Mouse (Mus musculus): Measurements from ENCODE around the gene Meis1.
A peak's percentile ranks its signal among the peaks of the same experiment; 100 is the strongest.

Gene Meis1

DNA sequence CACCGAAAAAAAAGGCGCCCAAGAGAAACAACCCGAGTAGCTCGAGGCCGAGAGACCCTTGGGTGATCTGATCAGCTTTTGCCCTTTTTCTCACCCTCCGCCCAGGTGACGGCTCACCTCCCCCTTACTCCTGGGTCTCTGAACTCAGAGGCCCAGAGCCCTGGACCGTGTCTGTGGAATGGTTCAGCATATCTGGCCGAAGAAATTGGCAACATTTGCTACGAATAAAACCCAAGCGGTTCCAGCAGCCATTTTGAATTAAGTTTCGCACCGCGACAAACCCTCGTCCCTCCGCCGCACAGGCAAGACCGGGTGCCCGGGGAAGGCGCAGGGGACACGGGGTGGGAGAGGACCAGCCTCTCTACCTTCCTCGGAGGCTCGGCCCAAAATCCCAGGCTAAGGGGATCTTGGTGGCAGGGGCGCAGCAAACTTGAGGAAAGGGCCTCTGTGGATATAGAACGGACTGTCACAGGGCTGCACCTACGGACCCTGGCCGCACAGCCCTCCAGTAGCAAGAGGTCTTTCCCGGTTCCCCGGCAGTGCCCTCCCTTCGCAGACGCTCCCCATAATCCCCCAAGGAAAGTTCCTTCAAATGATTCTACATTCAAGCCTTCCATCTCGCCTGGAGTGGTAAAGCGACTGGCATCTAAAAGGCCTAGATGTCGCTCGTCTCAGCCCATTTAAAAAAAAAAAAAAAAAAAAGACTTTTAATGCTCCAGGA, 4.2 kb downstream of the Meis1 start:
- peak in 1 of 2 experiments; percentile 62 for DNase-seq

- DNase-seq = peak in 1 of 2 experiments; percentile 60
These were observed 4.7 kb downstream of the Meis1 start for GRCm38 (mm10) chr11:19014113-19014440.

DNA sequence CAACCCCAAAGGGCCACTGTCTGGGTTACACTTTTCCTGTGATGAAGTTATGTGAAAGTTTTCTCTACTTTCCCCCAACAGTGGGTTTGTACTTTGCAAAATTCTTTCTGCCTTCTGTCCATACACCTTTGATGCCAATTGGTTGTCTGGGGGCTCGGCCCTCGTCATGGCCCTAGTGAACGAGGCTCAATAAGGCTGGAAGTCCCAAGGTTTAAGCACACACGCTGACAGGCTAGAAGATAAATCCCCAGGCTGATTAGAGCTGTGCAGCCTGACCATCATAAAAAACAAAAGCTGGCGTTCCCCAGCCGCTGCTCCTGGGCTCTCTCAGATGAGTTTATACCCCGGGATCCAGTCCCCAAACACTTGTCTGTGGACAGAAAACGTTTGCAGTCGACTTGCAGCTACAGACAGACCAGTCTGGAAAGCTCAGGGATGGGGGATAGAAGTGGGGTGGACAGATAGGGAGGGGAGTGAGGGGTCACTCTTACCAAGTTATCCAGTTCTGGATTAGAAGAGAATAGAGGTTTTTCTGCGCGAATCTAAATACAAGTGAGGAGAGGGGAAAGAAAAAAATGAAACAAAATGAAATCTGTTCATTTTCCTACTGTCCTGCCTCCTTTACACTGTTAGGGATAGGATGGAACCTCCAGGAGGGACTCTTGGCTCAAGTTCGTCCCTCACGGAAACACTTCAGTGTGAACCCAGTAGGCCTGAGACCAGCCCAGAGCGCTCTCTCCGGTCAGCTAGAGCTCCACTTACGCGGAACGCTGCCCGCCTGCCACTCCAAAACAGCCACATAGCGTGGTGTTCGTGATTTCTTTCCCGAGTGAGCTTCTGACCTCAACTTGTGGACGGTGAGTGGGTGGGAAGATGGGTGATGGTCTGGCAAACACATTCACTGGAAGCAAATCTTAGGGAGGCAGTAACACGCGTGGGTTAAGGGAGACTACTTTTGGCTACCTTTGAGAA, 5.4 kb downstream of the Meis1 start:
- peak; percentile 57 to 73 for DNase-seq

GRCm38 (mm10) chr11:19012463-19013115, 6.2 kb downstream of the Meis1 start:
- DNase-seq = no peak

DNA sequence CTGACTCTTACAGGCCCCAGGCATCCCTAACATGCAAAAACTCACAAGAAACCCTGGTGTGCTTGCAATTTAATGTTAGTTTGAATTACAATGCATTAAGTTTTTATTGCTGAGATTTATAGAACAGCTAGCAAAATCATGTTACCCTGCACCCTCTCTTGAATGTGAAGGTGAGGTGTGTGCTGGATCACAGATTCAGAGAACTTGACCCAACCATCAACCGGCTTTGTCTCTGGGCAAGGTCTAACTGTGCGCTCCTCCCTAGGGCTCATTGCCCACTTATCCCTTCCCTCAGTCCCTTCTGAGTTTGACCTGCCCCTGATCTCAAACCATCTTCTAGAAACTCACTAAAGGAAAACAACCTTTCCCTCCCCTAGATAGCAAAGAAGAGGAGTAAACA, 6.8 kb downstream of the Meis1 start:
- DNase-seq = no peak

GRCm38 (mm10) chr11:19011108-19011805, 7.5 kb downstream of the Meis1 start:
- no peak for DNase-seq

- peak; percentile 59 to 63 for DNase-seq
These were observed 8.4 kb downstream of the Meis1 start for GRCm38 (mm10) chr11:19010396-19010811.

DNA sequence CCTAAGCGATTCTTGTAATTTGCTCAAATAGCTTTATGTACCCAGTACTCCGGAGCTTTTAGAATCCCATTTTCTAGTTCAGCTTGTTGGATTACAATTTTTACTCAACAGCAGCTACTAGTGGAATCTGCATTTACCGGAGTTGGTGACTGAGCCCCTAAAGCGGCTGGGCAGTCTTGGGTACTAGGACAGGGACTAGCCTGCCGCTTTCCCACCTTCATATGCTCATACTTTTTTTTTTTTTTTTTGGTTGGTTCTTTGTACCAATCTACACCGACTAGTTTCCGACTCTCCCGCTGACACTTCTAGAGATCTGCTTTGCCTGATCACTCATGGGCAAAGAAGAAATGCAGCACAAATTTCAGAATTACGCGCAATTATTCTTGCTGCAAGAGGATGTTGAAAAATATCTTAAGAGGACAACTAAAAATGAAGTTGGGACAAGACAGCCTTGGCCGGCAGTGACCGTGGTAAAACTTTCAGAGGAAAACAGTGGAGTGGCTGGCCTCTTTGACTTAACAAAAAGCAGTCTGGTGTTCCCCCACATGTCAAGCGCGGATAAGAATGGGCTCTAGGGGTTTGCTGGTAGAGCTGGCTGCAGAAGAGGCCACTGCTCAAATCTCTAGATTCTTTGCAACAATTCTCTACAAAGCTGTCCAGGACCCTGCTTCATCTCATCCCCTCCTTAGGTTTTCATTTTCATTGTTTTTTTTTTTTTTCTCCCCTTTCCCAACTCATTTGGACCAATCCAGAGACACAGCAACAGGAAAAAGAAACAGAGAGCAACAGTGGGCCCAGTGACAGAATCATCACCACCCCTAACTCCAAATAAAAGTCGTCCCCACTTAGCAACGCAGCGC, 9.0 kb downstream of the Meis1 start:
- no peak for DNase-seq

GRCm38 (mm10) chr11:19008610-19009384, 10.0 kb downstream of the Meis1 start:
- DNase-seq = peak in 1 of 2 experiments; percentile 27

DNA sequence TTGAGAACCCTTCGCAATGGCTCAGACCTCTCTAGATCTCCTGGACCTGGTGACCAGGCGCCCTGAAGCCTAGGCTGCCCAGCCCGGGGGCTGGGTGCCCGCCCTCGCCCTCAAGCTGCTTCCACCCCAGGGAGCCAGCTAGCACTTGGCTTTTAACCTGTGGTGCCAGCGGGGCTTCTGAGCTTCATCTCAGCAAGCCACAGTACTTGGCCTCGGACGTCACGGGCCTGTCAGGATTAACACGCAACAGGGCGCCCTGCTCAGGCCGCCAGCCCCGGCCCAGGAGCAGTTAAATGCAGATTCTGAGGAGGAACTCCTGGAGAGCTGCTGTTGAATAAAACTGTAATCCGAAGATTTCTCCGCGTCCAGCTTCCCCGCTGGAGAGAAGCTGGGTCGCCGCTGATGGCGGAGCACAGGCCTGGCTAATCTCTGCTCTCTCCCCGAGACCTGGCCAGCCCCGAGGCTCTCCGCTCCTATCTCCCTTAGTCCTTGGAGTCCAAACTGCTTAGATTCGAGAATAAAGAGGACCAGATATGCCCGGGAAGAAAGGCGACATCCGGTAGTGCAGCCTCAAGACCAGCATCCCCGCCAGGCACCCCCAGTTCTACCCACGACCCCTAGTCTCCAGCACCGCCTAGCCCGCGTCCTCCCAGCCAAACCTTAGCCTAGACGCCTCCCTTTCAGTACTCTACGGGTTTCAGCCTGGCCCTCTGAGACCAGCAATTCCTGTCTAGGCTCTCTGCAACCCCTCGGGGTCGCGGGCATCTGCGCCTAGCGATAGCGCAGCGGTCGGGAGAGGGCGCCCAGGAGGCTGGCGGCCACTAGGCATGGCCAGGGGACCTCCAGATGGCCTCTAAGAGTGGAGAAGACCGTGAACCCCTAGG, 11.0 kb downstream of the Meis1 start:
- peak; percentile 73 to 79 for DNase-seq

GRCm38 (mm10) chr11:19007068-19007467, 11.7 kb downstream of the Meis1 start:
- no peak for DNase-seq

- DNase-seq = peak in 1 of 2 experiments; percentile 3
These were observed 12.7 kb downstream of the Meis1 start for GRCm38 (mm10) chr11:19005913-19006693.

- DNase-seq = no peak
These were observed 13.5 kb downstream of the Meis1 start for GRCm38 (mm10) chr11:19005007-19005912.

DNA sequence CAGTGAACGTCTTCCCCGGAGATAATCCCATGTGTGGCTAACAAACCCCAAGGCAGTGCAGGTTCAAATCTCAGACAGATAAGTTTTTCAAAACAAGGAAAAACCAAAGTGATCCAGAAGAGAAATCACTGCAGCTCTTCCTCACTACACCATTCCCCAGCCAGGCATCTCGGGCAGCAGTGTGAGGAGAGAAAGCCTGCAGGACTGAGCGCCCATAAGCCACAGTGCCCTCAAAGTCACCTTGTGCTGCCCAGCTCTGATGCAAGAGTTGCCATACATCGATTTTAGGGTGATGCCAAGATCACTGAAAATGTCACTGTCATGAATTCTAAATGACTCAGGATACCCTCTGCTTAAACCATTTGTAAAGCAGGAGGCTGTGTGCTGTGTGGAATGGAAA, 15.7 kb downstream of the Meis1 start:
- DNase-seq = no peak

- DNase-seq = no peak
These were observed 22.0 kb downstream of the Meis1 start for GRCm38 (mm10) chr11:18996767-18997166.

DNA sequence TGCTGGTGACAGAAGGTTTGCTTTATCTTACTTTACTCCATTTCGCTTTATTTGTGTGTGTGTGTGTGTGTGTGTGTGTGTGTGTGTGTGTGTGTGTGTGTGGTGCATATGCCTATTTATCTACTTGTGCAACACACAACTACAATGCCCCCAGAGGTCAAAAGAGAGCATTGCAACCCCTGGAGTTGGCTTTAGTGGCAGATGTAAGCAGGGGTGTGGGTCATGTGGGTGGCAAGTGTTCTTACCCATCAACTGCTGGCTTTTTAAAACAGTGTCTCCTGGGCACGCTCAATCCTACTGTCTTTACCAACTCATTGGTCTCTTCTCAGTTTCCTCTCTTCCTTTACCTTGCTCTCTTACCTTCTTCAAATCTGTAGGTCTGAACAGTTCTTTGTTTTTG, 22.5 kb downstream of the Meis1 start:
- DNase-seq = no peak

GRCm38 (mm10) chr11:18992796-18993195, 26.0 kb downstream of the Meis1 start:
- no peak for DNase-seq

DNA sequence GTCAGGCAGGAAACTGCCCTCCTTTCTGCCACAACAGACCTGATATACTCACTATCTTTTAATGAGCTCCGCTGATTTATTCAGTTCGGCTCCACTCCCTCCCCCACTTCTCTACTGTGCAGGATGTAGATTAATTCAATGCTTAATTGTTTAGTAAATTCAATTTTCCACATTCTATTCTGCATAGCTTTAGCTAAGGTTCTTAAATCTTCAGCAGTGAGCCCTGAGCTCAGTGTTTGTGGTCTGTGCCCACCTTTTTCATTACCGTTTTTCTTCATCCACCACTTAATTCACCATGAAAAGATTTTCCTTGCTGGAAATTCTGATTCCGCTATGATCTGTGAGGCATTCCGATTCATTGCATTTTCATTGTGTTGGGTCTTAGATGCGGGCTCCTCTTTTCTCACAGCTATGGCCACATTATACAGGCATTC, 28.5 kb downstream of the Meis1 start:
- no peak for DNase-seq

Measured in cerebellum, adult 18-20 months (tissue).